Mouse (Mus musculus): ENCODE results near the gene Cps1. TPM values are rescaled to one million over a fixed set of nuclear protein-coding genes. Genes with fewer than 3 reads are reported as not detected.

Cps1 gene
- total RNA-seq, 2 experiments from 2014 or later: not detected

- no peak for TF ChIP-seq CTCF (IDR thresholded peaks at IDR 0.05)
- intact Hi-C loops (cut with DNase I): no loop called here
- H3K4me3 ChIP-seq: no peak overlapping the region
These were observed 28.4 kb downstream of the Cps1 start for GRCm38 (mm10) chr1:67151246-67151645.

DNA sequence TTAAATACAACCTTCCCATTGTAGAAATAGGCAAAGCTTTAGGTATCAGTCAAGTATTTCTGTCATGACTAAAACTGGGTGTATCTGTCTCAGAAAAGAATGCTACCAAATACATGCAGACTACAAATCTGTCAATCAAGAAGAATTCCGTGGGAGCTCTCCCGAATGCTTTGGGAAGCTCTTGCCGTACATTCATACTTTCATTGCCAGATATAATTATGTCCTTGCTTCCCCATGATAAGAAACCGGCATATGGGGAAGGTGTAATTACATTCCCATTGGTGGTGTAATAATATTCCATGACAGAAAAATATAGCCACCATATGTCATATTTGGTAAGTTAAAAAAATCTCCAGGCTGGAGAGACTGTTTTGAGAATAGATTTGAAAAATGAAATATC is 44.5 kb downstream of the Cps1 start:
- DNase-seq: no peak
- intact Hi-C loops (cut with DNase I): no loop called here
- H3K4me3 ChIP-seq: no peak overlapping the region

More at GRCm38 (mm10) chr1:67151246-67151645, 28.4 kb downstream of the Cps1 start:
- no peak for DNase-seq
- no peak overlapping the region for H3K27ac ChIP-seq

DNA sequence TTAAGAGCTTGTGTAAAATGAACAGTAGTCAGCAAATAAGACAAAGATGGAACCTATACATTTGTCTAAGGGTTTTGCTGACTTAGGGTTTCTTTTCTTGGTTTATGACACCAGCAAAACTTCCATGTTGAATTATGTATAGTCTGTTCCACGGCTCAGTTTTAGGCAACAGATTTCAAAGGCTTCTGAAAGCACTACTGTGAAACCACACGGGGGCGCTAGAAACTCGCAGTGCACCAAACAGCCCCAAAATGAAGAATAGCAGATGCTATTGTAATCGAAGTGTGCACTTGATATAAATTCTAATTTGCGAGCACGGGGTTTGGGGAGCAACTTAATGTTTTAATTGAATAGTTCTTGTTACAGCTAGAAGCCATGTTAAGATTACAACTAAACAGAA is 58.3 kb downstream of the Cps1 start:
- intact Hi-C loops (cut with DNase I): no loop called here

More for the DNA sequence above, 44.5 kb downstream of the Cps1 start:
- no peak for TF ChIP-seq CTCF (IDR thresholded peaks at IDR 0.05)
- H3K27ac ChIP-seq: no peak overlapping the region

GRCm38 (mm10) chr1:67182201-67182600 is 59.4 kb downstream of the Cps1 start:
- intact Hi-C loops (cut with DNase I): no loop called here
- no peak for TF ChIP-seq CTCF (IDR thresholded peaks at IDR 0.05)
- DNase-seq: no peak

More for the DNA sequence above, 58.3 kb downstream of the Cps1 start:
- peak; percentile 19 for DNase-seq
- peak; percentile 80 for TF ChIP-seq CTCF (IDR thresholded peaks at IDR 0.05)
- no peak overlapping the region for H3K4me3 ChIP-seq
- no peak overlapping the region for H3K27ac ChIP-seq

GRCm38 (mm10) chr1:67183532-67183931 is 60.7 kb downstream of the Cps1 start:
- intact Hi-C loops (cut with DNase I): no loop called here
- TF ChIP-seq CTCF (IDR thresholded peaks at IDR 0.05): no peak

More at GRCm38 (mm10) chr1:67182201-67182600, 59.4 kb downstream of the Cps1 start:
- Histone ChIP-seq H3K4me3 (no peak overlapping the region), H3K27ac (no peak overlapping the region)

DNA sequence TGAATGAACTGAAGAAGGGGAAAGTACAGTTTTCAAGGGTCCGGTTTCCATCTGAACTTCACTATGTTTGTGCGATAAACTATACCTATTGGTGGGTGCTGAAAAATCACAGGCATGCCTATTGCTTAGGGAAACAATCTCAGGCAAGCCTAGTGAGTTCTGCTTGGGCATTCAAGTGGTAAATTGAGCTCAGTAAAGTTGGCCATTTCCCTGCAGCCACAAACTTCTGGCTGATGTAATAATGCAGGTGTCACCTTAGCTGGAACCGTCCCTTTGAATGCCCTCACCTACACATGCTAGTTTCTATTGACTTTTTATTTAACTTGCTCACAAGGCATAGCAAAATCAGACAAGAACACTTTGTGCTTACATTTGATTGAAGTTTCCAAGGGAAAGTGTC is 61.3 kb downstream of the Cps1 start:
- H3K4me3 ChIP-seq: no peak overlapping the region
- TF ChIP-seq CTCF (IDR thresholded peaks at IDR 0.05): no peak
- intact Hi-C loops (cut with DNase I): no loop called here

More at GRCm38 (mm10) chr1:67183532-67183931, 60.7 kb downstream of the Cps1 start:
- no peak for DNase-seq
- H3K27ac ChIP-seq: no peak overlapping the region
- no peak overlapping the region for H3K4me3 ChIP-seq

DNA sequence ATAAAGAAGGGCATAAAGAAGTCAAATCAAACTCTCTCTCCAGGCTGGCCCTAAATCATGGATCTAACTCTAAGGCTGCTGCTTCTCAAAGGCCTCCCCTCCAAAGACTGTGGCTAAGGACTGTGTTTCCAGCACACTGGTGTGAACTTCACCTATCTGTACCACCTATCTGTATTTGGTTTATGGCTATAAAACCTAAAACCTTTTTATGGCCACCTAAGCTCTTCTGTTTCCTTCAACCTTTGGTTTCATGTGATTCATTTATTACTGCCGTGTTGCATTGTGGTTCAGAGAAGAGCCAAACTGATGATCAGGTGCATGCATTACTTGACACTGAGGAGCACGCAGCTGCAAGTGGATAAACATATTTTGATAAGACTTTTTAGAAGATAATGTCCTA is 74.5 kb downstream of the Cps1 start:
- no peak for DNase-seq
- Histone ChIP-seq H3K4me3 (no peak overlapping the region), H3K27ac (no peak overlapping the region)
- no peak for TF ChIP-seq CTCF (IDR thresholded peaks at IDR 0.05)
- intact Hi-C loops (cut with DNase I): no loop called here

More for the DNA sequence above, 61.3 kb downstream of the Cps1 start:
- no peak overlapping the region for H3K27ac ChIP-seq
- no peak for DNase-seq

- no peak overlapping the region for H3K4me3 ChIP-seq
- intact Hi-C loops (cut with DNase I): no loop called here
- no peak overlapping the region for H3K27ac ChIP-seq
- 0 out of 2 replicates have a peak, but pooled peaks have one; percentile 11 for TF ChIP-seq CTCF (IDR thresholded peaks at IDR 0.05)
- no peak for DNase-seq
These were observed 95.6 kb downstream of the Cps1 start for GRCm38 (mm10) chr1:67218339-67218944.

- no peak for DNase-seq
- H3K27ac ChIP-seq: no peak overlapping the region
- intact Hi-C loops (cut with DNase I): no loop called here
These were observed 100.8 kb downstream of the Cps1 start for GRCm38 (mm10) chr1:67223666-67224065.

GRCm38 (mm10) chr1:67234861-67235260 is 112.0 kb downstream of the Cps1 start:
- no peak overlapping the region for H3K4me3 ChIP-seq
- DNase-seq: no peak
- H3K27ac ChIP-seq: no peak overlapping the region
- no peak for TF ChIP-seq CTCF (IDR thresholded peaks at IDR 0.05)
- intact Hi-C loops (cut with DNase I): no loop called here

More at GRCm38 (mm10) chr1:67223666-67224065, 100.8 kb downstream of the Cps1 start:
- TF ChIP-seq CTCF (IDR thresholded peaks at IDR 0.05): no peak
- no peak overlapping the region for H3K4me3 ChIP-seq

- no peak overlapping the region for H3K4me3 ChIP-seq
- TF ChIP-seq CTCF (IDR thresholded peaks at IDR 0.05): no peak
- no peak for DNase-seq
- H3K27ac ChIP-seq: no peak overlapping the region
- intact Hi-C loops (cut with DNase I): no loop called here
These were observed 112.8 kb downstream of the Cps1 start for GRCm38 (mm10) chr1:67235468-67236217.

GRCm38 (mm10) chr1:67238446-67238845 is 115.6 kb downstream of the Cps1 start:
- no peak for DNase-seq
- H3K27ac ChIP-seq: no peak overlapping the region
- TF ChIP-seq CTCF (IDR thresholded peaks at IDR 0.05): no peak
- intact Hi-C loops (cut with DNase I): no loop called here
- H3K4me3 ChIP-seq: no peak overlapping the region

DNA sequence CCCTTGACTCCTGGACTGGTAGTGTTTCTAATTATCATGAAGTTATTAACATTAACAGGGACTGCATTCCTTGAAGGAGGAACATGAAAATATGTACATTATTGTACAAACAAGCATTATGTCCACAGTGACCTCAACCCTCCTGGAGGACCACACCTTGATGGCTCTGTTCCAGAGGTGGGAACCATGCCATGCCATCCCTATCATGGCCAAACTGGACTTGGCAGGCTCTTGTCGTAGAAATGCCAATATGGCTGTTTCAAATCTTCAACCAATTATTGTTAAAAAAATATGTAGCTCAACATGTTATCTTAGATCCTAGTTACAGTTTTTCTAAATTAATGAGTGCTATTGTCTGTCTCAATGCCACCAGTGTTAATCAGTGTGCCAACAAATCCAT is 116.1 kb downstream of the Cps1 start:
- no peak for DNase-seq
- Histone ChIP-seq H3K4me3 (no peak overlapping the region), H3K27ac (no peak overlapping the region)
- TF ChIP-seq CTCF (IDR thresholded peaks at IDR 0.05): no peak
- intact Hi-C loops (cut with DNase I): no loop called here

Data from gastrocnemius, adult 2 months (tissue).